Mouse (Mus musculus): Measurements from ENCODE around the gene Zbtb44. TPM values are rescaled to one million over a fixed set of nuclear protein-coding genes. Genes with fewer than 3 reads are reported as not detected.
A peak's percentile ranks its signal among the peaks of the same experiment; 100 is the strongest.

Zbtb44 gene
- polyA plus RNA-seq, 1 experiment from 2014 or later, result 6.0 TPM

- no peak for DNase-seq
- Histone ChIP-seq H3K9ac (no peak overlapping the region), H3K27ac (no peak overlapping the region), H3K9me3 (replicated peaks) (no peaks in the 10 kb centered on the region), H3K4me3 (replicated peaks) (no peak overlapping the region), H3K4me2 (no peak overlapping the region), H3K4me1 (replicated peaks) (no peaks in the 10 kb centered on the region), H3K36me3 (peaks cover 10% of the 10 kb centered on the region), H3K27me3 (no peaks in the 10 kb centered on the region)
- ATAC-seq (ENCODE audit: low read depth), result no peak
- WGBS (ENCODE audit: insufficient replicate concordance), result 89% methylated on average over 5 of the region's 5 CpGs
Measured at GRCm38 (mm10) chr9:31072256-31072655, 41.8 kb downstream of the Zbtb44 start.

GRCm38 (mm10) chr9:31073797-31074196 is 43.4 kb downstream of the Zbtb44 start:
- Histone ChIP-seq H3K27ac (no peak overlapping the region), H3K4me3 (replicated peaks) (no peak overlapping the region), H3K9me3 (replicated peaks) (no peaks in the 10 kb centered on the region), H3K27me3 (no peaks in the 10 kb centered on the region), H3K36me3 (peaks cover 4% of the 10 kb centered on the region), H3K4me1 (replicated peaks) (no peaks in the 10 kb centered on the region), H3K4me2 (no peak overlapping the region), H3K9ac (no peak overlapping the region)
- WGBS (ENCODE audit: insufficient replicate concordance), result 70% methylated on average over 7 of the region's 7 CpGs
- ATAC-seq (ENCODE audit: low read depth) (no peak), DNase-seq (no peak)

GRCm38 (mm10) chr9:31074836-31075235 is 44.4 kb downstream of the Zbtb44 start:
- Histone ChIP-seq H3K27ac (no peak overlapping the region), H3K4me3 (replicated peaks) (no peak overlapping the region)
- 92% methylated on average over 10 of the region's 10 CpGs for WGBS (ENCODE audit: insufficient replicate concordance)

GRCm38 (mm10) chr9:31080726-31081125 is 50.3 kb downstream of the Zbtb44 start:
- no peak overlapping the region for H3K27ac ChIP-seq
- no peak overlapping the region for H3K9ac ChIP-seq
- DNase-seq (no peak), ATAC-seq (ENCODE audit: low read depth) (no peak)
- WGBS (ENCODE audit: insufficient replicate concordance), result 61% methylated on average over 6 of the region's 6 CpGs
- H3K9me3 ChIP-seq (replicated peaks), result no peaks in the 10 kb centered on the region
- H3K4me2 ChIP-seq, result no peak overlapping the region
- H3K4me3 ChIP-seq (replicated peaks), result no peak overlapping the region
- H3K4me1 ChIP-seq (replicated peaks), result peaks cover 6% of the 10 kb centered on the region; the same call in 1 of the 2 replicates
- peaks cover 10% of the 10 kb centered on the region for H3K27me3 ChIP-seq
- H3K36me3 ChIP-seq, result no peaks in the 10 kb centered on the region

More at GRCm38 (mm10) chr9:31074836-31075235, 44.4 kb downstream of the Zbtb44 start:
- H3K4me2 ChIP-seq, result no peak overlapping the region
- no peaks in the 10 kb centered on the region for H3K9me3 ChIP-seq (replicated peaks)
- H3K9ac ChIP-seq, result no peak overlapping the region
- DNase-seq (no peak), ATAC-seq (ENCODE audit: low read depth) (no peak)
- no peaks in the 10 kb centered on the region for H3K36me3 ChIP-seq
- no peaks in the 10 kb centered on the region for H3K4me1 ChIP-seq (replicated peaks)
- no peaks in the 10 kb centered on the region for H3K27me3 ChIP-seq

GRCm38 (mm10) chr9:31082054-31082666 is 51.7 kb downstream of the Zbtb44 start:
- peaks cover 6% of the 10 kb centered on the region; the same call in 1 of the 2 replicates for H3K4me1 ChIP-seq (replicated peaks)
- no peak overlapping the region for H3K4me2 ChIP-seq
- peak; percentile 31; the same call in 1 of the 2 replicates for ATAC-seq (ENCODE audit: low read depth)
- peaks cover 10% of the 10 kb centered on the region for H3K27me3 ChIP-seq
- no peaks in the 10 kb centered on the region for H3K9me3 ChIP-seq (replicated peaks)
- no peak overlapping the region for H3K4me3 ChIP-seq (replicated peaks)
- no peak overlapping the region for H3K9ac ChIP-seq
- peak; percentile 39 for DNase-seq
- WGBS (ENCODE audit: insufficient replicate concordance), result 11% methylated on average over 15 of the region's 15 CpGs
- H3K27ac ChIP-seq, result no peak overlapping the region
- H3K36me3 ChIP-seq, result no peaks in the 10 kb centered on the region

- H3K9me3 ChIP-seq (replicated peaks), result no peaks in the 10 kb centered on the region
- H3K27ac ChIP-seq, result no peak overlapping the region
- H3K4me1 ChIP-seq (replicated peaks), result peaks cover 6% of the 10 kb centered on the region; the same call in 1 of the 2 replicates
- H3K36me3 ChIP-seq, result no peaks in the 10 kb centered on the region
- 57% methylated on average over 6 of the region's 6 CpGs for WGBS (ENCODE audit: insufficient replicate concordance)
- ATAC-seq (ENCODE audit: low read depth), result no peak
- H3K4me2 ChIP-seq, result no peak overlapping the region
- DNase-seq, result no peak
- peaks cover 10% of the 10 kb centered on the region for H3K27me3 ChIP-seq
- H3K9ac ChIP-seq, result no peak overlapping the region
- no peak overlapping the region for H3K4me3 ChIP-seq (replicated peaks)
Measured at GRCm38 (mm10) chr9:31082771-31083170, 52.3 kb downstream of the Zbtb44 start.

- Histone ChIP-seq H3K27ac (no peak overlapping the region), H3K4me2 (no peak overlapping the region), H3K9ac (no peak overlapping the region), H3K36me3 (no peaks in the 10 kb centered on the region), H3K4me3 (replicated peaks) (no peak overlapping the region), H3K27me3 (peaks cover 10% of the 10 kb centered on the region), H3K9me3 (replicated peaks) (no peaks in the 10 kb centered on the region), H3K4me1 (replicated peaks) (peaks cover 6% of the 10 kb centered on the region; the same call in 1 of the 2 replicates)
- no peak for ATAC-seq (ENCODE audit: low read depth)
- DNase-seq, result no peak
- WGBS (ENCODE audit: insufficient replicate concordance), result 48% methylated on average over 5 of the region's 5 CpGs
Measured at GRCm38 (mm10) chr9:31085556-31085955, 55.1 kb downstream of the Zbtb44 start.

- ATAC-seq (ENCODE audit: low read depth) (no peak), DNase-seq (no peak)
- no peak overlapping the region for H3K27ac ChIP-seq
- 15% methylated on average over 10 of the region's 10 CpGs for WGBS (ENCODE audit: insufficient replicate concordance)
- H3K9ac ChIP-seq, result no peak overlapping the region
- no peaks in the 10 kb centered on the region for H3K36me3 ChIP-seq
- H3K9me3 ChIP-seq (replicated peaks), result no peaks in the 10 kb centered on the region
- no peak overlapping the region for H3K4me2 ChIP-seq
- peaks cover 6% of the 10 kb centered on the region; the same call in 1 of the 2 replicates for H3K4me1 ChIP-seq (replicated peaks)
- H3K4me3 ChIP-seq (replicated peaks), result no peak overlapping the region
- H3K27me3 ChIP-seq, result peaks cover 10% of the 10 kb centered on the region
Measured at GRCm38 (mm10) chr9:31086085-31086753, 55.8 kb downstream of the Zbtb44 start.

GRCm38 (mm10) chr9:31086754-31087145 is 56.3 kb downstream of the Zbtb44 start:
- no peak for DNase-seq
- Histone ChIP-seq H3K27ac (no peak overlapping the region), H3K9me3 (replicated peaks) (no peaks in the 10 kb centered on the region), H3K36me3 (no peaks in the 10 kb centered on the region), H3K4me2 (no peak overlapping the region), H3K4me3 (replicated peaks) (no peak overlapping the region), H3K4me1 (replicated peaks) (peaks cover 6% of the 10 kb centered on the region; the same call in 1 of the 2 replicates), H3K9ac (no peak overlapping the region), H3K27me3 (peaks cover 10% of the 10 kb centered on the region)
- WGBS (ENCODE audit: insufficient replicate concordance), result 64% methylated on average over 7 of the region's 7 CpGs
- no peak for ATAC-seq (ENCODE audit: low read depth)

- H3K9ac ChIP-seq, result no peak overlapping the region
- no peak for DNase-seq
- no peaks in the 10 kb centered on the region for H3K36me3 ChIP-seq
- 61% methylated on average over 4 of the region's 4 CpGs for WGBS (ENCODE audit: insufficient replicate concordance)
- H3K9me3 ChIP-seq (replicated peaks), result no peaks in the 10 kb centered on the region
- no peak overlapping the region for H3K4me3 ChIP-seq (replicated peaks)
- ATAC-seq (ENCODE audit: low read depth), result no peak
- H3K4me1 ChIP-seq (replicated peaks), result peaks cover 6% of the 10 kb centered on the region; the same call in 1 of the 2 replicates
- H3K27ac ChIP-seq, result no peak overlapping the region
- no peak overlapping the region for H3K4me2 ChIP-seq
- peaks cover 10% of the 10 kb centered on the region for H3K27me3 ChIP-seq
Measured at GRCm38 (mm10) chr9:31087466-31087865, 57.0 kb downstream of the Zbtb44 start.

- Histone ChIP-seq H3K27me3 (peaks cover 5% of the 10 kb centered on the region), H3K9me3 (replicated peaks) (no peaks in the 10 kb centered on the region), H3K36me3 (no peaks in the 10 kb centered on the region), H3K4me1 (replicated peaks) (peaks cover 6% of the 10 kb centered on the region; the same call in 1 of the 2 replicates), H3K4me3 (replicated peaks) (no peak overlapping the region), H3K4me2 (no peak overlapping the region), H3K27ac (no peak overlapping the region), H3K9ac (no peak overlapping the region)
- DNase-seq (no peak), ATAC-seq (ENCODE audit: low read depth) (no peak)
- WGBS (ENCODE audit: insufficient replicate concordance), result 38% methylated on average over 3 of the region's 3 CpGs
Measured at GRCm38 (mm10) chr9:31088116-31088515, 57.7 kb downstream of the Zbtb44 start.
